Comparison of ENCODE assay signal across 8 mouse cellular contexts in the genomic region with DNA sequence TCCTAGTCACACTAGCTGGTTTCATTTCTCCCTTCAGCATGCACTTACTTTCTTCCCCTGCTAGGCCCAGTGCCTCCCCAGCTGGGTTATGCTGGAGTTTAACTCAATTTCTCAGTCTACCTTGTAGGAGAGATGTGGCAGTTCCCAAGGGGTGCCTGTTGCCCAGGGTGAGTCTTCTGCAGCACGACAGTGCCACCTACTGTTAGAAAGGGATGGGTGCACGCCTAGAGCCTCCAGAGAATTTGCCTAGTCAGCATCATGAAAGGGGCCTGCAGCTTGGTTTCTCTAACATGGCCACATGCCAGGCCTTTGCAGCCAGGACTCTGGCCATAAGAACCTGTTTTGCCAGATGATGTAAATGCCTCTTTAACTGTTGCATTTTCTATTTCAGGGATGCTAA. TPM values are rescaled to one million over a fixed set of nuclear protein-coding genes. Genes with fewer than 3 reads are reported as not detected.
DNase-seq lines count a peak whose midpoint lies in the region; ATAC-seq and TF ChIP-seq lines count a peak whose summit lies in the region.

No protein-coding gene starts in this region.

- TF ChIP-seq CTCF in kidney, adult 2 months (conservative IDR thresholded peaks at IDR 0.05; ENCODE audit: insufficient read depth, insufficient read length, low read depth, low read length) = peak; percentile 97
- peak; percentile 83; the same call in 1 of the 2 replicates for TF ChIP-seq CTCF in spleen, adult 2 months (IDR thresholded peaks at IDR 0.05; ENCODE audit: extremely low read depth, insufficient read depth, insufficient read length, insufficient replicate concordance)

- no peak overlapping the region for H3K27ac ChIP-seq in embryonic facial prominence, embryonic 13.5 days
- H3K27ac ChIP-seq in kidney, adult 2 months (ENCODE audit: insufficient read depth, low read depth, low read length) = no peak overlapping the region
- H3K27ac ChIP-seq in limb, embryonic 11.5 days (replicated peaks; ENCODE audit: low read depth, low read length) = no peak overlapping the region
- no peak overlapping the region for H3K27ac ChIP-seq in midbrain, embryonic 15.5 days
- no peak overlapping the region for H3K27ac ChIP-seq in spleen, adult 2 months (ENCODE audit: insufficient read depth, low read length)

- no peaks in the 10 kb centered on the region for H3K36me3 ChIP-seq in embryonic facial prominence, embryonic 13.5 days
- H3K36me3 ChIP-seq in kidney, adult 2 months (ENCODE audit: control insufficient read depth, insufficient read depth, low read length) = no peaks in the 10 kb centered on the region
- H3K36me3 ChIP-seq in limb, embryonic 11.5 days (ENCODE audit: control insufficient read depth, insufficient read depth, low read length) = no peaks in the 10 kb centered on the region
- no peaks in the 10 kb centered on the region for H3K36me3 ChIP-seq in midbrain, embryonic 15.5 days (replicated peaks)
- H3K36me3 ChIP-seq in spleen, adult 2 months (ENCODE audit: control insufficient read depth, insufficient read depth, low read length) = no peaks in the 10 kb centered on the region

- TF ChIP-seq POLR2A in kidney, adult 2 months (IDR thresholded peaks at IDR 0.05; ENCODE audit: low read depth, low read length) = no peak
- no peak for TF ChIP-seq POLR2A in spleen, adult 2 months (IDR thresholded peaks at IDR 0.05; ENCODE audit: low read depth, low read length)

- H3K4me3 ChIP-seq in embryonic facial prominence, embryonic 13.5 days = no peak overlapping the region
- no peak overlapping the region for H3K4me3 ChIP-seq in kidney, adult 2 months (ENCODE audit: insufficient read depth, low read depth, low read length)
- H3K4me3 ChIP-seq in limb, embryonic 11.5 days (ENCODE audit: low read depth, low read length) = no peak overlapping the region
- no peak overlapping the region for H3K4me3 ChIP-seq in midbrain, embryonic 15.5 days
- no peak overlapping the region for H3K4me3 ChIP-seq in spleen, adult 2 months (ENCODE audit: extremely low read depth, insufficient read depth, insufficient read length)

- H3K9ac ChIP-seq in embryonic facial prominence, embryonic 13.5 days = no peak overlapping the region
- H3K9ac ChIP-seq in limb, embryonic 11.5 days (ENCODE audit: low read length) = no peak overlapping the region
- no peak overlapping the region for H3K9ac ChIP-seq in midbrain, embryonic 15.5 days

- H3K4me1 ChIP-seq in embryonic facial prominence, embryonic 13.5 days = no peaks in the 10 kb centered on the region
- no peaks in the 10 kb centered on the region for H3K4me1 ChIP-seq in kidney, adult 2 months (ENCODE audit: control insufficient read depth, insufficient read depth, low read length)
- H3K4me1 ChIP-seq in limb, embryonic 11.5 days (ENCODE audit: control insufficient read depth, insufficient read depth, low read length) = no peaks in the 10 kb centered on the region
- 0 out of 2 replicates have a peak, but pooled peaks cover 4% of the 10 kb centered on the region for H3K4me1 ChIP-seq in midbrain, embryonic 15.5 days
- H3K4me1 ChIP-seq in spleen, adult 2 months (ENCODE audit: control insufficient read depth, insufficient read depth, insufficient read length) = no peaks in the 10 kb centered on the region

- WGBS in embryonic facial prominence, embryonic 13.5 days = 2% methylated on average over 2 of the region's 2 CpGs
- WGBS in kidney, adult 2 months = 1% methylated on average over 2 of the region's 2 CpGs
- 2% methylated on average over 2 of the region's 2 CpGs for WGBS in limb, embryonic 11.5 days
- WGBS in midbrain, embryonic 15.5 days = 0% methylated on average over 2 of the region's 2 CpGs
- WGBS in spleen, adult 2 months = 4% methylated on average over 2 of the region's 2 CpGs

- no peaks in the 10 kb centered on the region for H3K9me3 ChIP-seq in embryonic facial prominence, embryonic 13.5 days
- no peaks in the 10 kb centered on the region for H3K9me3 ChIP-seq in limb, embryonic 11.5 days (ENCODE audit: control insufficient read depth, low read length)
- no peaks in the 10 kb centered on the region for H3K9me3 ChIP-seq in midbrain, embryonic 15.5 days

- H3K4me2 ChIP-seq in embryonic facial prominence, embryonic 13.5 days = no peak overlapping the region
- no peak overlapping the region for H3K4me2 ChIP-seq in limb, embryonic 11.5 days (ENCODE audit: low read depth, severe bottlenecking)
- no peak overlapping the region for H3K4me2 ChIP-seq in midbrain, embryonic 15.5 days

- H3K27me3 ChIP-seq in embryonic facial prominence, embryonic 13.5 days = no peaks in the 10 kb centered on the region
- H3K27me3 ChIP-seq in kidney, adult 2 months (replicated peaks; ENCODE audit: control insufficient read depth, insufficient read depth, low read length) = no peaks in the 10 kb centered on the region
- no peaks in the 10 kb centered on the region for H3K27me3 ChIP-seq in limb, embryonic 11.5 days (ENCODE audit: control insufficient read depth, insufficient read depth, low read length)
- no peaks in the 10 kb centered on the region for H3K27me3 ChIP-seq in midbrain, embryonic 15.5 days (replicated peaks)
- H3K27me3 ChIP-seq in spleen, adult 2 months (ENCODE audit: control insufficient read depth, insufficient read depth, low read length) = no peaks in the 10 kb centered on the region

- peak; percentile 94 for DNase-seq in 3T3-L1 (ENCODE audit: low read depth, low spot score)
- DNase-seq in adrenal gland, postnatal 36 days = peak; percentile 78 to 80
- peak; percentile 72 to 87 for DNase-seq in heart, adult 18-20 months
- peak; percentile 87 for DNase-seq in kidney, adult 2 months
- DNase-seq in limb, embryonic 11.5 days (ENCODE audit: low spot score) = peak; percentile 90
- DNase-seq in spleen, adult 2 months (ENCODE audit: low read depth in 1 of 2, low spot score in 2 of 2) = peak; percentile 45 to 68

- ATAC-seq in embryonic facial prominence, embryonic 13.5 days (ENCODE audit: insufficient number of reproducible peaks, insufficient read depth, low FRiP score, low TSS enrichment, low read depth) = peak; percentile 85
- ATAC-seq in limb, embryonic 11.5 days (ENCODE audit: insufficient number of reproducible peaks, low FRiP score, low TSS enrichment, low read depth) = peak; percentile 86
- ATAC-seq in midbrain, embryonic 15.5 days (replicated peaks) = peak; percentile 93

RNA-seq across cellular contexts. Expression of gene Efcab2, which starts 57.8 kb away (rescaled TPM):
- total RNA-seq in adrenal gland, postnatal 36 days (2021) = 1 to 10 TPM; 2.1 to 3.2 TPM
- polyA plus RNA-seq in embryonic facial prominence, embryonic 13.5 days (2015; fragmentation: Nextera tagmentation; extraction: Ambion mirVana) = 4.1 and 5.2 TPM in 2 replicates
- 100 to 1,000 TPM; 107 to 111 TPM for total RNA-seq in heart, adult 18-20 months (2021)
- 0.96 and 1.6 TPM in 2 replicates for polyA plus RNA-seq in kidney, adult 2 months (2012; rRNA removed)
- polyA plus RNA-seq in limb, embryonic 11.5 days (2014; fragmentation: Nextera tagmentation; extraction: Ambion mirVana) = 4.6 and 5.4 TPM in 2 replicates
- polyA plus RNA-seq in midbrain, embryonic 15.5 days (2015; fragmentation: Nextera tagmentation; extraction: Ambion mirVana) = 9.5 and 10.7 TPM in 2 replicates
- 0.23 and 0.34 TPM in 2 replicates for polyA plus RNA-seq in spleen, adult 2 months (2012; rRNA removed)
